Mouse (Mus musculus) heart, embryonic 11.5 days (tissue): ENCODE measurements around the gene Emc9. TPM values are rescaled to one million over a fixed set of nuclear protein-coding genes. Genes with fewer than 3 reads are reported as not detected.

Experiments used
- ATAC-seq: fragments of 200-750 bp; cut with Nextera tagmentation; replicated peaks from 2 replicates; pipeline ENCODE4 v1.8.0; 2017; ENCODE audit warnings: moderate library complexity; ENCODE audit not compliant: insufficient number of reproducible peaks, low FRiP score, low TSS enrichment
- H3K27ac ChIP-seq: fragments of 300-500 bp; sonication (generic); 2 replicates; pipeline ENCODE4 v1.5.1; 2014; ENCODE audit warnings: mild to moderate bottlenecking, low read depth, low read length
- H3K27me3 ChIP-seq: fragments of 300-500 bp; sonication (generic); 2 replicates; pipeline ENCODE4 v1.6.1; 2014; ENCODE audit warnings: mild to moderate bottlenecking, low read length, mixed read lengths; ENCODE audit not compliant: control insufficient read depth, insufficient read depth
- H3K36me3 ChIP-seq: fragments of 300-500 bp; sonication (generic); 2 replicates; pipeline ENCODE4 v1.6.1; 2014; ENCODE audit warnings: mild to moderate bottlenecking, low read length, moderate library complexity, mixed read lengths; ENCODE audit not compliant: control insufficient read depth, insufficient read depth
- H3K4me1 ChIP-seq: fragments of 300-500 bp; sonication (generic); 2 replicates; pipeline ENCODE4 v1.6.1; 2014; ENCODE audit warnings: low read length; ENCODE audit not compliant: control insufficient read depth, insufficient read depth
- H3K4me2 ChIP-seq: fragments of 300-500 bp; sonication (generic); 2 replicates; pipeline ENCODE4 v1.6.1; 2014; ENCODE audit warnings: mild to moderate bottlenecking, moderate library complexity
- H3K4me3 ChIP-seq: fragments of 300-500 bp; sonication (generic); 2 replicates; pipeline ENCODE4 v1.5.1; 2014; ENCODE audit warnings: low read depth, low read length
- H3K9ac ChIP-seq: fragments of 300-500 bp; sonication (generic); 2 replicates; pipeline ENCODE4 v1.6.1; 2014; ENCODE audit warnings: mild to moderate bottlenecking, low read depth, low read length, moderate library complexity
- H3K9me3 ChIP-seq: fragments of 300-500 bp; sonication (generic); replicated peaks from 2 replicates; pipeline ENCODE4 v1.6.1; 2016; ENCODE audit warnings: low read length; ENCODE audit not compliant: control insufficient read depth
- WGBS: fragments of 180-500 bp; shearing (Covaris S2); extraction: QIAGEN DNeasy Blood & Tissue Kit; methylation state at CpG from one replicate; pipeline ENCODE4 v1.1.7; 2014; ENCODE audit not compliant: insufficient replicate concordance; 5-methylcytosine and 5-hydroxymethylcytosine counted together
- polyA plus RNA-seq: library from polyadenylated mRNA; unstranded; fragments of >200 nt; fragmentation: Nextera tagmentation; extraction: Ambion mirVana; gene quantifications from 2 replicates; pipeline ENCODE4 v1.2.1, GENCODE M21; 2014

Emc9 gene
- polyA plus RNA-seq, 1 experiment from 2014 or later: 20.0 TPM

- Histone ChIP-seq H3K9me3 (no peaks in the 10 kb centered on the region), H3K27ac (0 out of 2 replicates have a peak overlapping the region, but pooled peaks have one; percentile 18), H3K36me3 (peaks cover 7% of the 10 kb centered on the region; the same call in 1 of the 2 replicates), H3K9ac (no peak overlapping the region), H3K4me2 (no peak overlapping the region), H3K4me1 (0 out of 2 replicates have a peak, but pooled peaks cover 12% of the 10 kb centered on the region), H3K4me3 (no peak overlapping the region), H3K27me3 (no peaks in the 10 kb centered on the region)
- WGBS: 38% methylated on average over 6 of the region's 6 CpGs
- ATAC-seq: no peak
Observed at GRCm38 (mm10) chr14:55613346-55613745, 28.2 kb upstream of the Emc9 start.

GRCm38 (mm10) chr14:55608339-55608738 lies 23.2 kb upstream of the Emc9 start:
- no peak for ATAC-seq
- H3K4me2 ChIP-seq: no peak overlapping the region
- H3K9ac ChIP-seq: no peak overlapping the region
- peaks cover 14% of the 10 kb centered on the region; the same call in 1 of the 2 replicates for H3K4me1 ChIP-seq
- H3K36me3 ChIP-seq: peaks cover 17% of the 10 kb centered on the region
- no peak overlapping the region for H3K4me3 ChIP-seq
- H3K27ac ChIP-seq: no peak overlapping the region
- no peaks in the 10 kb centered on the region for H3K9me3 ChIP-seq
- no peaks in the 10 kb centered on the region for H3K27me3 ChIP-seq
- WGBS: 87% methylated on average over 6 of the region's 6 CpGs

- Histone ChIP-seq H3K36me3 (peaks cover 32% of the 10 kb centered on the region), H3K4me3 (no peak overlapping the region)
- 77% methylated on average over 16 of the region's 16 CpGs for WGBS
Observed at GRCm38 (mm10) chr14:55605743-55606459, 20.8 kb upstream of the Emc9 start.

DNA sequence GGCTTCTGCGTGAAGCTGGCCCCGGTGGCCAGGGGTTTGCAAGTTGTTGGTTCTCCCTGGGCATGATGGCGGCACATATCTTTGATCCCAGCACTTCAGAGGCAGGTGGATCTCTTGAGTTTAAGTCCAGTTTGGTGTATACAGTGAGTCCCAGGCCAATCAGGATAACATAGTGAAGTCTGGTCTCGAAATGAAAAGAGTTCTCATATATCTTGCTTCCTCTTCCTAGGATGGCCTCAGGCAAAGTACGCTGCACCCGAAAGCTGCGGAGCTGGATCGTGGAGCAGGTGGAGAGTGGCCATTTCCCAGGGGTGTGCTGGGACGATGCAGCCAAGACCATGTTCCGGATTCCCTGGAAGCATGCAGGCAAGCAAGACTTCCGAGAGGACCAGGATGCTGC lies 19.7 kb upstream of the Emc9 start:
- Histone ChIP-seq H3K9ac (no peak overlapping the region), H3K36me3 (peaks cover 34% of the 10 kb centered on the region), H3K27ac (no peak overlapping the region), H3K4me1 (peaks cover 11% of the 10 kb centered on the region; the same call in 1 of the 2 replicates), H3K4me2 (no peak overlapping the region; the same call in 1 of the 2 replicates), H3K4me3 (no peak overlapping the region), H3K9me3 (no peaks in the 10 kb centered on the region), H3K27me3 (no peaks in the 10 kb centered on the region)
- WGBS: 94% methylated on average over 11 of the region's 11 CpGs
- no peak for ATAC-seq

More at GRCm38 (mm10) chr14:55605743-55606459, 20.8 kb upstream of the Emc9 start:
- Histone ChIP-seq H3K4me2 (no peak overlapping the region), H3K9ac (no peak overlapping the region), H3K9me3 (no peaks in the 10 kb centered on the region), H3K27me3 (no peaks in the 10 kb centered on the region), H3K4me1 (peaks cover 11% of the 10 kb centered on the region; the same call in 1 of the 2 replicates), H3K27ac (no peak overlapping the region)
- ATAC-seq: no peak

DNA sequence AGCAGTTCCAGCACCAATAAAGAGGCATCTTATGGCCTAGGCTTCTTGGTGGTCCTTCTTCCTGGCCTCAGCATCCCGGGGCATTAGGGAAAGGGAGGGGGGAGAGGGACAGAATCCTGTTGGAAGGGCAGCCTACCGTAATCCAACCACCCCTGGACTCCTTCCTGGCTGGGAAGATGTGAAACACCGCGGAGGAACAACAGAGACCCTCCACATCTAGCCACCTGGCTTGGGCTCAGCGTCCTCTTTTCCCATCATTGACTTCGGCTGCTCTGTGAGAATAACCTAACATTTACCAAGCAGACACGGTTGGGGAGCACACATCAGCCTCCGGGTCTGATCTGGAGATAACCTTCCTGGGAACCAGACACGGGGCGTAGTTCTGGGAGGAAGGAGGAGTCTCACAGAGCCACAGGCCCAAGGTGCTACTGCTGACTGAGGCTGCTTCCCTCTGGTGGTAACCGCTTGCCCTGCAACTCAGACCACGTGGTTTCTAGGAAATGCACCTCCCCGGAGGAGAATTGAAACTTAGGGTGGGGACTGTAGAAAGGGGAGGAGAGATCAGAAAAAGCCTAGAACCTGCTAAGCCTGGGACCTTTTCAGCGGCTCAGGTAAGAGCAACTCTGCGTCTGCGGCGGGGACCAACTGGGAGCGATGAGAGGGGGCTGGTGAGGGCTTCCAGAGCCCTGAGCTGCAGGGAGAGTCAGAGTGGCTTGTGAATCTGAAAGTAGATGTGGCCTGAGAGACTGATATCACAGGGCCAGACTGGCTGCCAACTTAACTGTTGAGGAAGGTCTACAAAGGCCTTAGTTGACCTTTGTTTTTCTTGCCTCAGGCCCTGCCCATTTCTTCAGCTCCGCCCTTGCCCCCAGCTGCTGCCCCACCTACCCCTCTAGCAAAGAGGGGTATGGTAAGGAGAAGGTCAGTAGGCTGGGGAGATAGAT lies 18.8 kb upstream of the Emc9 start:
- H3K36me3 ChIP-seq: peaks cover 36% of the 10 kb centered on the region
- no peaks in the 10 kb centered on the region for H3K27me3 ChIP-seq
- WGBS: 16% methylated on average over 19 of the region's 19 CpGs
- H3K27ac ChIP-seq: peak overlapping the region; percentile 85
- H3K9me3 ChIP-seq: no peaks in the 10 kb centered on the region
- H3K4me1 ChIP-seq: peaks cover 11% of the 10 kb centered on the region; the same call in 1 of the 2 replicates
- peak overlapping the region; percentile 76 for H3K9ac ChIP-seq
- H3K4me3 ChIP-seq: peak overlapping the region; percentile 40
- peak; percentile 84 for ATAC-seq
- H3K4me2 ChIP-seq: peak overlapping the region; percentile 74

DNA sequence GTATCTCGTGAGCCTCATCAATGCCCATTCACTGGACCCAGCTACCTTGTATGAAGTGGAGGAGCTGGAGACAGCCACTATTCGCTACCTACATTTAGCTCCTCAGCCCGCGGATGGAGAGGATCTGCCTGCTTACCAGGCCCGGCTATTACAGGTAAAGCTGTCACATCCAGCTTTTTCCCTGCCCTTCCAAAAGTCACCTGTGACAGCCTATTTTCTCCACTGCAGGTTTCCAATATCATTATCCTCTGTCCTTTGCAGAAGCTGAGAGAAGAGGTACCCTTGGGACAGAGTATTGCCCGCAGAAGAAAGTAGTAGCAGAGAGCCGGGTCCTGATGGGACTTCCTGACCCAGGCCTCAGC lies 18.1 kb upstream of the Emc9 start, which contains the start of gene Irf9:
Gene Irf9, plus strand, starts transcription at position 301 of the 362 bp plus-strand sequence.
- peak within 1 kb of the TSS; percentile 74 for H3K4me2 ChIP-seq
- 89% methylated on average over 7 of the region's 7 CpGs for WGBS
- ATAC-seq: no peak
- peaks cover 38% of the 10 kb centered on the region for H3K36me3 ChIP-seq
- H3K9ac ChIP-seq: peak within 1 kb of the TSS; percentile 76
- no peaks in the 10 kb centered on the region for H3K9me3 ChIP-seq
- no peaks in the 10 kb centered on the region for H3K27me3 ChIP-seq
- H3K4me1 ChIP-seq: peaks cover 11% of the 10 kb centered on the region; the same call in 1 of the 2 replicates
- peak within 1 kb of the TSS; percentile 40 for H3K4me3 ChIP-seq
- H3K27ac ChIP-seq: peak within 1 kb of the TSS; percentile 85

DNA sequence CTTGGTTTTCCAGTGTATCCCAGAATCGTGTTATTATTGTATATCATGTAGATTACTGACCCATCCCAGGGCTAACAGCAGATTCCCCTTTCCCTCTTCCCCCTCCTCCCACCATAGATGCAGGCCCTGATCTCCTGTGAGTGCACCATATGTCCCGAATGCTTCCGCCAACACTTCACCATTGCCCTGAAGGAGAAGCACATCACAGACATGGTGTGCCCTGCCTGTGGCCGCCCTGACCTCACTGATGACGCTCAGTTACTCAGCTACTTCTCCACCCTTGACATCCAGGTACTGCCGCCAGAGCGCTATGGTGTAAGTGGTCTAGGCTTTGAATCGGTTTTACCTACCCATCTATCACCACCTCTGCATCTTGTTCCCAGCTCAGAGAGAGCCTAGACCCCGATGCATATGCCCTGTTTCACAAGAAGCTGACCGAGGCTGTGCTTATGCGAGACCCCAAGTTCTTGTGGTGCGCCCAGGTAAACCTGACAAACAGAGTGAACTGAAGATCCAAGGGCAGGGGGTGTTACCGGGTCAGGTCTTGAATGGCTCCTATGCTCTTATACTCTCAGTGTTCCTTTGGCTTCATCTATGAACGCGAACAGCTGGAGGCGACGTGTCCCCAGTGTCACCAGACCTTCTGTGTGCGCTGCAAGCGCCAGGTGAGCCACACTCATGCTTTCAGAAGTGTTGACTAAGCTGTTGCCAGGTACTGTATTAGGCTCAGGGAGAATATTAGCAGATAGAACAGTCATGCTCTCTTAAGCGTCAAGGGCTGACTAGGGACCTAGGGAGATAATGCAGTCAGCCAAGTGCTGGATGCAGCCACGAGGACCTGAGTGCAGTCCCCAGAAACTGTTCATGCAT lies 13.7 kb upstream of the Emc9 start:
- H3K4me1 ChIP-seq: peaks cover 5% of the 10 kb centered on the region; the same call in 1 of the 2 replicates
- no peak overlapping the region for H3K4me2 ChIP-seq
- peaks cover 49% of the 10 kb centered on the region for H3K36me3 ChIP-seq
- no peaks in the 10 kb centered on the region for H3K27me3 ChIP-seq
- H3K4me3 ChIP-seq: no peak overlapping the region
- H3K9ac ChIP-seq: no peak overlapping the region
- 93% methylated on average over 21 of the region's 21 CpGs for WGBS
- no peak for ATAC-seq
- no peaks in the 10 kb centered on the region for H3K9me3 ChIP-seq
- H3K27ac ChIP-seq: no peak overlapping the region
